Mouse (Mus musculus) cerebellum, adult 11 months (tissue): ENCODE measurements around the gene Mfng.
A peak's percentile ranks its signal among the peaks of the same experiment; 100 is the strongest.

Source experiments
- DNase-seq: peaks from one replicate; pipeline ENCODE4 v3.0.0; 2022

The Mfng gene

GRCm38 (mm10) chr15:78786411-78786818, 13.1 kb upstream of the Mfng start:
- no peak for DNase-seq

DNA sequence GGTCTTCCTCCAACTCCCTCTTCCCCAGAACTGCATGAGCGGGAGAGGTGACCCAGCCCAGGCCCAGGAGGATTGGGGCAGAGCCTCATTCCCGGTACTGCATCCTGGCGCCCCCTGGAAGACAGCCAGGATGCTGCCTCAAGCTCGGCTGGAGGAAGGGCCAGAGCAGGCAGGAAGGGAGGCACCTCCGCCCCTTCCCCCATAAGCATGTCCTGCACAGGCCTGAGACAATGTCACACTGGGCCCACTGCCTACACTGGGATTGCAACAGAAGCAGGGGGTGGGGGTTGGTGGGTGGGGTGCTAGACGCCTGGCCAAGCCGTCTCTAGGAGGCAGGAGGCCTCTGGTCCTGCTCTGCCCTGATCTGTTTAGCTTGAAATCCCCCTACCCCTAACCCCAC, 12.7 kb upstream of the Mfng start:
- DNase-seq, result no peak

- no peak for DNase-seq
Measured at GRCm38 (mm10) chr15:78785258-78785657, 12.0 kb upstream of the Mfng start.

- no peak for DNase-seq
Measured at GRCm38 (mm10) chr15:78784520-78784919, 11.2 kb upstream of the Mfng start.

GRCm38 (mm10) chr15:78782348-78783103, 9.3 kb upstream of the Mfng start:
- no peak for DNase-seq

GRCm38 (mm10) chr15:78780908-78781307, 7.6 kb upstream of the Mfng start:
- no peak for DNase-seq

GRCm38 (mm10) chr15:78780359-78780758, 7.1 kb upstream of the Mfng start:
- DNase-seq, result no peak

- DNase-seq, result no peak
Measured at GRCm38 (mm10) chr15:78779690-78780089, 6.4 kb upstream of the Mfng start.

DNA sequence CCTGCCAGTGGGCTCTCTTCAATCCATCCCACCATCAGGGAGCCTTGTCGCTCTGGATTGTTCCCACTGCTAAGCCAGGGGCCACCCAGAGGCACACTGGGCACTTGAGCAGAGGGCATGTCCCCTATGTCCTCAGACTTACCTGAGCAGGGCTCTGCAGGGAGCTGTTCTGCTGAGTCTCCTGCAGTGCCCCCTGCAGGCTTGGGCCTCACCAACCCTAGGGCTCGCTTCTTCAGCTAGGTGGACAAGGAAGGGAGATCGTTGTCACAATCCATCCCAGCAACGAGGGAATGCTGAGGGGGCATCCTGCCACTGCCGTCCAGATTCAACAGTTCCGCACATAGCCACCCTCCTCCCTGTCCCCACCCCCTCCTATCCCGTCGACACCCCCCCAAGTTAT, 6.0 kb upstream of the Mfng start:
- DNase-seq, result no peak

DNA sequence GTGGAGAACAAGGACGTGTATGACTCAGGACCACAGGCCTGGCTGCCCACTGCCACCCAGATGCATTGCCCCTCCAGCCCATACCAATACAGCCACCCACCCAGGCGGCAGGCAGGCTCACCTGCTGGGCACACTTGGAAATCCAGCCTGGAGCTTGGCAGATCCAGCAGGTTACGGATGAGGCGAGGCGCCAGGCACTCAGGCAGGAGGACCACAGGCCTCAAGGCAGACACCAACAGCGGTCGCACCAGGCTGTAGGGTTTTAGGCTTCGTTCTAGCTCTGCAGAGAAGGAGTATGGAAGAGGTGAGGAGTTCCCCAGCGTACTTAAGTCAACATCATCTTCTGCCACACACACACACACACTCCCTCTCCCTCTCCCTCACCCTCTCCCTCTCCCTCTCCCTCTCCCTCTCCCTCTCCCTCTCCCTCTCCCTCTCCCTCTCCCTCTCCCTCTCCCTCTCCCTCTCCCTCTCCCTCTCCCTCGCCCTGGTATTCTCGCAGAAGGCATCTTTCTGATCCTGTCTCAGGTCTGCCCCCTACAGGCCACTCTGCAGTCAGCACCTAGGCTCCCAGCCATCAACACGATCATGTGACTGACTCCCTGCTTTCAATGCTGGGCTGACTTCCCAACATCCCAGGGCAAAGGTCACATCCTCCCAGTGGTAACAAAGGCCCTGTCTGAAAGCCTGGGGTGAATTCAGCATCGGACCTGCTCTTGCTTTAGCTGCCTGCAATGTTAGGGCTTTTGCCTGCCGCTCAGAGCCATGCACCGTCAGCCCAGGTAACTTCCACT, 5.0 kb upstream of the Mfng start:
- DNase-seq, result peak; percentile 80

- DNase-seq, result no peak
Measured at GRCm38 (mm10) chr15:78772856-78773255, 419 bp downstream of the Mfng start.

DNA sequence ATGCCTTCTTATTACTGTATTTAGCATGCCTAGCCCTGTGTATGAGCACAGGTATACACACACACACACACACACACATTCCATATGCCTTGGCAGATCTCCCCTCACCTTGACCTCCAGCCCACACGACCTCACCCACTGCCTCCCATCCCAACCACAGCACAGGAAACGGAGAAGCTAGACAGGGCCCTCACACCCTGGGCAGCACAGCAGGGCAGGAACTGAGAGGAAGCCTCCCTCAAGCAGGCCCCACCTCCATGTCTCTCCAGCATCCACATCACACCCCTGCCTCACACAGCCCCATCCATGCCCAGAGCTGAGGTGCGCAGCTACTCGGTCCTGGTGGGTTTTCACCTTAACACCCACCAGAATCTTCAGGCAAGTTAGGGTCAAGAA, 909 bp downstream of the Mfng start:
- DNase-seq, result no peak

DNA sequence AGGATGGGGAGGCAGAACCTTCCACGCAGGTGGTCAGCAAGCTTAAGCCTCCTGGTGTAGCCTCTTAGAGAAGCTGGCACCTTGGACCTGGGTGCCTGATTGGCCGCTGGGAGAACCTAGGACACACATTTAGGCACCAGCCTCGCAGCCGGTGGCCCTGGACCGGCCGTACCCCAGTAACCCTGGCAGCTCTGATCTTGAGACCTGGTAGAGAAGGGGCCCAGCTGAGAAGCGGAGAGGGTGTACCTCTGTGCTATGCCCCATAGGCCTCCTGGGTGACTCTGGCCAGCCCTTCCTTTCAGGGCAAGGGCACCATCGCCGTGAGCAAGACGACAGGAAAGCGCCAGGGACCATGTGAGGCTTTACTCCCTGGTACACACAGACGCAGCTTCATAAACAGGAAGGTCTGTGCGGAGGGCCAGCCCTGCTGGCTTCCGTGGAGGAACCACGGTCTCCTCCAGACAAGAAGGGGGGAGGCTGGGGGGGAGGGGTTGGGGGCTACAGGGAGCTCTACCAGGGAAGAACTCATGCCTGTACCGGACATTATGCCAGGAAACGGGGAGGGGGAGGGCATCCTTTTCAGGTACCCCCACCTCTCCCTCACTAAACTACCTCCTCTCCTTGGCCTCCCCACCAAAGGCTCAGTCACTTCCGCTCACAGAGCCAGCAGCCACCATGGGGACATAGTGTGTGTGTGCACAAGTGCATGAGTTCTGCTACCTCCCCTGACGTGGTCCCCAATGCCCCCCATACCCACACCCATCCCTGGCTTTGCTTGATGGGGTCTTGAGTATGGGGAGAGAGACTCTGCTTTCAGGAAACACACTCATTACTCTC, 1.5 kb downstream of the Mfng start:
- no peak for DNase-seq

DNA sequence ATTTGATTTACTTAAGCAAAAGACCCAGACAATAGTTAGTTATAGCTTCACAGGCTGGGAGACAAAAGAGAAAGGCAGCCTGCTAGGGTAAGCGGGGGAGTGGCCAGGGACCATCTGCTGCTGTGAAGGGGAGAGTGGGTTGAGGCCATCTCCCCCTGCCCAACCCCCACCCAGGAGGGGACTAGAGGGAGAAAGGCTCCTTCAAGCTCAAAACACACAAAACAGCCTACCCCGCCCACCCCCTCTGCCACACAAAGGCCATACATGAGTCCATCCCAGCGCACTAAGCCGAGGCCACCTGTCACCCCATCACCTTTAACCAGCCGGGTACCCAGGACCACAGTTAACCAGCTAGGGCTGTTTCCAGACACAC, 2.3 kb downstream of the Mfng start:
- DNase-seq, result no peak

- no peak for DNase-seq
Measured at GRCm38 (mm10) chr15:78770234-78770982, 2.9 kb downstream of the Mfng start.

DNA sequence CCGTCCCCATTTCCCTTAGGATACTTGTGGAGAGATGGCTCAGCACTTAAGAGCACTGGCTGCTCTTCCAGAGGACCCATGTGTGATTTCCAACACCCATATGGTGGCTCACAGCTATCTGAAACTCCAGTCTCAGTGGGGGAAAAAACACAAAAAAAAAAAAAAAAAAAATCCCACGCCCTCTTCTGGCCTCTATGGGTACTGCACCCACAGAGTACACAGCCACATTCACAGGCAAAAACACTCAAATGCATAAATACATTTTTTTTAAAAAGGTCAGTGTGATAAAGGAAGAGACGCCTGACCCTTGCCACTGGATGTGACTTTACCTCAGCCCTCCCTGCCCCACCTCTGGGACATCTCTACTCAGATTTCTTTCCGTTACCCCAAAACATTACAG, 4.2 kb downstream of the Mfng start:
- DNase-seq, result no peak

DNA sequence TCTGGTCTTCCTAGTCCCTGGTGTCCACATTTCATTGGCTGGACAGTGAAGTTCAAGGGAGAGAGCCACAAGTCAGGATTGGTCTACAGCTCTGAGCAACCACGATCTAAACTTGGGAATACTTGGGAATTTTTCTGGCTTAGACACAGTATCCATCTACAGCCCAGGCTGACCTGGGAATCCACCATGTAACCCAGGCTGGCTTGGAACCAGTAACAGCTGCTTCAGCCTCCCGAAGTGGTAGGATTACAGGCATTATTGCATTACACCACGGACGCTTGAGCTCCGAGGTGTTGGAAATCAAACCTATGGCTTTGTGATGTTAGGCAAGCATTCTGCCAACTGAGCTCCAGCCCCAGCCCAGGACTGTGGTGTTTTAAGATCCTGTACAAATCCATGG, 9.6 kb downstream of the Mfng start:
- no peak for DNase-seq

DNA sequence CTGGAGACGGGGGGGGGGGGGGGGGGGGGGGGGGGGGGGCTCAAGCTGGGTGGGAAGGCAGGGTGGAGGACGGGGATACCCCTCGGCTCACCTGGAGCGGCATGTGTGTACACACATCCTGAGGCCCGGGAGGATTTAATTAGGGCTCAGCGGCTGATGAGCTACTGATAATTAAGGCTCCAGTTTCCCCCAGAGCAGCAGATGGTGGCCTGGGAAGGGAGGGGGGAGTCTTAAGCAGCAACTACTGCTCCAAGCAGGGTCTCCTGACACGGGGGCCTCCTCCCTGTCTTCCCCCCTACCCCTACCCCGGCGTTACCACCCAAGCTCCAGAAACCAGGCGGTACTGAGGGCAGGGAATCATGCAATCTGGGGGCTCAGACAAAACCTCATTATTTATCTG, 10.1 kb downstream of the Mfng start:
- no peak for DNase-seq

DNA sequence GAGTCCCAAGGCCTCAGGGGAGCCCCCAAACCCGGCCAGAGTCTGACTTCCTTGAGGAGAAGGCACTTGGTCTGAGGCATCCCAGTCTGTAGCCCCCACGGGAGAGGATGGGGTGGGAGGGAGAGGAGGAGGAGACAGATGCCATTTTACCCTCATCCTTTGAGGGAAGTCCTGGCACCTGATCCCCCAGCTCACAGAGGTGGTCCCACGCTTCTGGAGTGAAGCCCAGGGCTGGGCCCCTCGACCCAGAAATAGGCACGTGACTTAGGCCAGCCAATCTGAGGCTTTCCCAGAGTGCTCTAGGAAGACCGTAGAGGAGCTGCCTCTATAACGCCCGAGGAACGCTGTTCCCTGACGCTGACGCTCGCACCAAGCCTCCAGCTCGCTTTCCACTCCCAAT, 12.2 kb downstream of the Mfng start:
- no peak for DNase-seq

- no peak for DNase-seq
Measured at GRCm38 (mm10) chr15:78758132-78758531, 15.1 kb downstream of the Mfng start.

DNA sequence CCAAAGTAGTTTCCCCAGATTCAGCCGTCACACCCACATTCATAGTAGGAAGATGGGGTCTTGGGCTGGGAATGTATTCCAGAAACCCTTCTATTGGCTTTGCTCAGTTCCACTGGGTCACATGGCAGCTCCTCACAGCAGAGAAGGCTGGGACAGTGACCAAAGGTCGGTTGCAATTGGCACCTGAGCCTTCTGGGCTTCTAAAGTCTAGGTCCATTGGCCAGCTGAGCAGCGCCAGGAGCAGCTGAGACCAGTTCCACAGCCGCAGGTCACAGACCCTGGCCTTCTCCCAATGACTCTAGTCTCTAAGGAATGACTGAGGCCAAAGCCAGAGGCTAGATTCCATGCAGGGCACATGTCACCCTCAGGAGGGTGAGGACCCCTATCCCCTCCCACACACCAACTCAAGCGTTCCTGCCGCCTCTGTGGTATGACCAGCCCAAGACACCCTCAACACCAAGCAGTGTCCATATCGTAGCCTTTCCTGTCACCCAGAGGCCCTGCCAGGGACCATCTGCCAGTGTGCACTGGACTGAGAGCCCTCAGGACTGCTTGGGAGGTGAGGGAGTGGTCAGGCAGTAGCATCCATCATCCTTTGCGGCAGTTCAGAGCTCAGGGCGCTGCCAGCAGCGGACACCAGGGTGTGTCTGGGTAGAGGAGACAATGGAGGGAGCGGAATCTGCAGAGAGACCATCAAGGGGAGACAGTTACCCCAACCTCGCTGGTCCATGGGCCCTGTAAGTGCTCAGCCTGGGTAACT, 17.1 kb downstream of the Mfng start:
- DNase-seq, result no peak

DNA sequence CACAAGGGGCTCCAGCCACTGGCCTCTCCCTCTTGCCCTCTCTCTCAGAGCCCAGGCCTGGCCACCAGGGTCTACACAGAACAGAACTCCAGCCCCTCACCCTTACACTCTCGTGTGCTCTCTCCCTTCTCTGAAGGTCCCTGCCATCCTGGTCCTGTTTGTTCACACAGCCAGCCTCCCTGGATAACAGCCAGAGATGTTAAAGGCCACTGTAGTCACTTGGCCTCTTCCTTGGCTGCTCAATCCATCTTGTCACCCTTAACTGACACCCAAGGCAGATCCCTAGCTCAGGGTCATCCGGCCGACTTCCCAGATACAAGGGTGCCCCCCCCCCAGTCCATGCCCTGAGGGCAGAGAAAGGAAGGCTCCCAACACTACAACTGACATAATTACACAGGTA, 18.0 kb downstream of the Mfng start:
- DNase-seq, result no peak
